Comparison of ENCODE assay signal across 9 mouse cellular contexts in the genomic region with DNA sequence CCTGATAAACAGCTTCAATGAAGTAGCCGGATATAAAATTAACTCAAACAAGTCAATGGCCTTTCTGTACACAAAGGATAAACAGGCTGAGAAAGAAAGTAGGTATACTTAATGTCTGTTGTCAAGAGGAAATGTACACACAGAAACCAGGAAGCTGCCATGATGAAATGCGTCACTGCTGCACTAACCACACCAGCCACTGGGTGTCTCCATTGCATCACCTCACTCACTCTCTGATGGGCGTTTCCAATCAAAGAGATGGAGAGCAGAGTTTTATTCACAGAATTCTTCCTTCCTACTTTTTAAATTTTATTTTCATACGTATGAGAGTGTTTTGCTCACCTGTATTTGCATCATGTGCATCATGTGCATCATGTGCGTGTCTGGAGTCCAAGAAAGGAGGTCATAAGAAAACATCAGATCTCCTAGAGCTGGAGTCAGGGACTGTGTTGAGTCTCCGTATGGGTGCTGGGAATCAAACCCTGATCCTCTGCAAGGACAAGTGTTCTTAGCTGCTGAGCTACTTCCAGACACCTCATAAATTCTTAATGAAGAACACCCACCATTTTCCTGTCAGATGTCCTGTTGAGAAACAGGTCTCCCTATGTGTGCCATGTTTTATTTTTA. TPM values are rescaled to one million over a fixed set of nuclear protein-coding genes. Genes with fewer than 3 reads are reported as not detected.
DNase-seq lines count a peak whose midpoint lies in the region; ATAC-seq and TF ChIP-seq lines count a peak whose summit lies in the region.
"Had no signal": no experiment of that assay in that cellular context is flagged by ENCODE, and none has a peak within 500 bp of the region (broad histone marks: within the 10 kb centered on the region; RNA-seq: fewer than 3 reads in every experiment).

No protein-coding gene starts in this region.

- H3K9ac ChIP-seq in CH12.LX (ENCODE audit: insufficient read depth, low read depth) = no peak overlapping the region
- no peak overlapping the region for H3K9ac ChIP-seq in liver, embryonic 15.5 days
- H3K9ac ChIP-seq: heart, embryonic 15.5 days had no signal

- in situ Hi-C loops in CH12.LX (cut with MboI; ENCODE audit: low pct_ligation_motif_present, low pct_unique_long_range_greater_than_20kb, low sequenced_read_pairs) = no loop called here

- H3K4me3 ChIP-seq in CH12.LX (replicated peaks in 1 of 3; ENCODE audit: low read depth in 2 of 3, low read length in 2 of 3, poor library complexity in 1 of 3) = no peak overlapping the region
- H3K4me3 ChIP-seq in liver, embryonic 15.5 days (replicated peaks) = no peak overlapping the region
- H3K4me3 ChIP-seq: heart, embryonic 15.5 days had no signal

- no peaks in the 10 kb centered on the region for H3K27me3 ChIP-seq in CH12.LX (replicated peaks)
- H3K27me3 ChIP-seq in liver, embryonic 15.5 days = no peaks in the 10 kb centered on the region
- H3K27me3 ChIP-seq: heart, embryonic 15.5 days had no signal

- WGBS in liver, embryonic 15.5 days (ENCODE audit: insufficient replicate concordance) = 21% methylated on average over 6 of the region's 6 CpGs

- H3K79me2 ChIP-seq in CH12.LX (replicated peaks; ENCODE audit: control insufficient read depth, extremely low read depth, insufficient read depth, poor library complexity, severe bottlenecking) = no peaks in the 10 kb centered on the region

- DNase-seq in CH12.LX (ENCODE audit: extremely low read depth) = peak; percentile 82
- DNase-seq in adrenal gland, postnatal 14 days = peak; percentile 79
- DNase-seq in embryo, embryonic 9.5 days (ENCODE audit: extremely low spot score) = peak; percentile 63
- peak; percentile 82 for DNase-seq in heart, adult 8-10 months (ENCODE audit: low spot score)
- DNase-seq in kidney, postnatal 4 days = peak; percentile 85 to 86
- peak; percentile 84 for DNase-seq in thymus, postnatal 14 days

- no peak overlapping the region for H3K27ac ChIP-seq in CH12.LX (ENCODE audit: insufficient read depth, low read depth)
- H3K27ac ChIP-seq in liver, embryonic 15.5 days (replicated peaks) = no peak overlapping the region
- H3K27ac ChIP-seq: heart, embryonic 15.5 days had no signal

- peak; percentile 98 for TF ChIP-seq RAD21 in CH12.LX (IDR thresholded peaks at IDR 0.05; ENCODE audit: low read depth, low read length)

- no peak for TF ChIP-seq POLR2A in CH12.LX (IDR thresholded peaks at IDR 0.05; ENCODE audit: low read depth, low read length)

- TF ChIP-seq EP300 in CH12.LX (IDR thresholded peaks at IDR 0.05; ENCODE audit: low read length) = no peak

- H3K4me2 ChIP-seq in CH12.LX (ENCODE audit: insufficient read depth, low read depth, poor library complexity, severe bottlenecking) = no peak overlapping the region
- H3K4me2 ChIP-seq in liver, embryonic 15.5 days = no peak overlapping the region
- H3K4me2 ChIP-seq: heart, embryonic 15.5 days had no signal

- dilution Hi-C loops in CH12.LX (cut with MboI; ENCODE audit: extremely low pct_ligation_motif_present, extremely low pct_unique_long_range_greater_than_20kb, low sequenced_read_pairs) = no loop called here

- peak; percentile 34; the same call in 1 of the 2 replicates for ATAC-seq in liver, embryonic 15.5 days (ENCODE audit: insufficient read depth)
- peak; percentile 100 for ATAC-seq in neutrophil, adult 5-6 weeks (ENCODE audit: extremely low read depth, insufficient number of reproducible peaks, low FRiP score, poor library complexity, severe bottlenecking)

- H3K4me1 ChIP-seq in CH12.LX (ENCODE audit: control insufficient read depth in 1 of 2, insufficient read depth in 2 of 2) = no peaks in the 10 kb centered on the region
- H3K4me1 ChIP-seq in liver, embryonic 15.5 days (replicated peaks) = no peaks in the 10 kb centered on the region

- H3K9me3 ChIP-seq in CH12.LX (replicated peaks; ENCODE audit: low read length) = no peaks in the 10 kb centered on the region
- H3K9me3 ChIP-seq in liver, embryonic 15.5 days (replicated peaks) = no peaks in the 10 kb centered on the region
- H3K9me3 ChIP-seq: heart, embryonic 15.5 days had no signal

- TF ChIP-seq CTCF in CH12.LX (conservative IDR thresholded peaks at IDR 0.05 in 1 of 2, IDR thresholded peaks at IDR 0.05 in 1 of 2; ENCODE audit: low read depth in 2 of 2, low read length in 2 of 2) = peak; percentile 63 to 92

- H3K36me3 ChIP-seq in CH12.LX (replicated peaks in 1 of 2; ENCODE audit: control insufficient read depth in 1 of 2, insufficient read depth in 1 of 2, low read length in 1 of 2) = no peaks in the 10 kb centered on the region
- H3K36me3 ChIP-seq in liver, embryonic 15.5 days (replicated peaks) = no peaks in the 10 kb centered on the region
- H3K36me3 ChIP-seq: heart, embryonic 15.5 days had no signal

TF ChIP-seq in CH12.LX, 34 proteins besides CTCF, POLR2A, EP300 and RAD21:
- peak; percentile 80 for TF ChIP-seq ELF1 (IDR thresholded peaks at IDR 0.05; ENCODE audit: low read depth, low read length)
- peak; percentile 93 for TF ChIP-seq SMC3 (IDR thresholded peaks at IDR 0.05; ENCODE audit: low read depth, low read length)
- TF ChIP-seq JUND (conservative IDR thresholded peaks at IDR 0.05; ENCODE audit: low read depth, low read length) = 0 out of 2 replicates have a peak, but pooled peaks have one; percentile 27
- TF ChIP-seq ZC3H11A (IDR thresholded peaks at IDR 0.05; ENCODE audit: low read depth, low read length) = peak; percentile 73
- TF ChIP-seq NELFE (IDR thresholded peaks at IDR 0.05; ENCODE audit: low read depth, low read length) = no peak
- no peak for TF ChIP-seq MYC (IDR thresholded peaks at IDR 0.05; ENCODE audit: low read depth, low read length)

RNA-seq across cellular contexts. Expression of a gene that starts 16.0 kb away (rescaled TPM):
- total RNA-seq in CH12.LX (2012; rRNA removed) = 3.9 and 4.2 TPM in 2 replicates
- total RNA-seq in CH12.LX (2014; rRNA removed) = 8.3 and 9.1 TPM in 2 replicates
- 11.9 and 16.2 TPM in 2 replicates for polyA plus RNA-seq in CH12.LX (2012; ENCODE audit: insufficient read length, low read depth)
- 39.8 and 45.1 TPM in 2 replicates for total RNA-seq in adrenal gland, postnatal 14 days (2021)
- total RNA-seq in heart, adult 8-10 months (2022) = 10 to 100 TPM; 32.6 to 39.9 (median 36.0) TPM
- 15.1 and 15.8 TPM in 2 replicates for polyA plus RNA-seq in liver, embryonic 15.5 days (2015; fragmentation: Nextera tagmentation; extraction: Ambion mirVana)
- total RNA-seq in neutrophil, adult 5-6 weeks (2017) = 40.5 and 46.4 TPM in 2 replicates
